Mouse (Mus musculus) ES-E14 (cell line): ENCODE data around the gene Slc35e3.

ENCODE experiments used
- HCFC1 ChIP-seq: IDR thresholded peaks from 2 replicates; pipeline ENCODE4 v1.6.1; 2012; ENCODE audit warnings: low read length, inconsistent platforms, borderline replicate concordance; ENCODE audit not compliant: insufficient read depth
- MAFK ChIP-seq: IDR thresholded peaks from 2 replicates; pipeline ENCODE4 v1.6.1; 2014; ENCODE audit warnings: mild to moderate bottlenecking, low read depth, low read length, inconsistent platforms; ENCODE audit not compliant: insufficient read depth
- ZC3H11A ChIP-seq: IDR thresholded peaks from 2 replicates; pipeline ENCODE4 v1.6.1; 2012; ENCODE audit warnings: low read depth, mild to moderate bottlenecking, inconsistent platforms, low read length, borderline replicate concordance

DNA sequence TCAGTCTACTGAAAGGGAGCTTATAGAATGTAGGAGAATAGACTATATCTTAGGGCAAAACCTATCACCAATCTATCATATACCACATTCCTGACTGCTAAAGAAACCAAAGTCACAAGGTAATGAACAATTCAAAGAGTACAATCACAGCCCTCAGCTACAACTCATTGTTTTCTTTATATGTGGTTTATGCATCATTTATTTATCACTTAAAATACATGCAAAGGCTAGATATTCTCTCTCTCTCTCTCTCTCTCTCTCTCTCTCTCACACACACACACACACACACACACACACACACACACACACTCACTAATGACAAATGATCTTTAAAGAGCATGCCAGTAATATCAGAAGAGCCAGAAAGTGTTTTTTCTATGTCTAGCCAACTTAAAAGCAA, 40.4 kb downstream of the Slc35e3 start:
- TF ChIP-seq ZC3H11A = no peak
- TF ChIP-seq MAFK = no peak
- no peak for TF ChIP-seq HCFC1
